Mouse (Mus musculus) gastrocnemius, postnatal 10 days (tissue): ENCODE data around the gene Lrrc25. TPM values are rescaled to one million over a fixed set of nuclear protein-coding genes. Genes with fewer than 3 reads are reported as not detected.

ENCODE experiments used
- DNase-seq: peaks from one replicate; pipeline ENCODE4 v3.0.0; 2021; ENCODE audit warnings: mixed read lengths
- total RNA-seq, 2 experiments: library from RNA; stranded (reverse); gene quantifications; 2 replicates each; pipeline ENCODE4 v1.2.3; 2021

Gene Lrrc25
- total RNA-seq, 2 experiments from 2014 or later: 1.2 to 3.0 TPM

GRCm38 (mm10) chr8:70647343-70648163 lies 31.6 kb downstream of the Lrrc25 start:
- DNase-seq: no peak

- no peak for DNase-seq
Measured at GRCm38 (mm10) chr8:70648164-70648442, 32.1 kb downstream of the Lrrc25 start.

- DNase-seq: no peak
Measured at GRCm38 (mm10) chr8:70648921-70649320, 33.0 kb downstream of the Lrrc25 start.

GRCm38 (mm10) chr8:70649324-70649723 lies 33.4 kb downstream of the Lrrc25 start:
- peak; percentile 67 for DNase-seq

GRCm38 (mm10) chr8:70650351-70650750 lies 34.4 kb downstream of the Lrrc25 start:
- no peak for DNase-seq

GRCm38 (mm10) chr8:70653226-70653625 lies 37.3 kb downstream of the Lrrc25 start:
- peak; percentile 54 for DNase-seq

GRCm38 (mm10) chr8:70654121-70654520 lies 38.2 kb downstream of the Lrrc25 start:
- no peak for DNase-seq

- no peak for DNase-seq
Measured at GRCm38 (mm10) chr8:70655469-70655868, 39.5 kb downstream of the Lrrc25 start.

- DNase-seq: no peak
Measured at GRCm38 (mm10) chr8:70656193-70656790, 40.3 kb downstream of the Lrrc25 start.

GRCm38 (mm10) chr8:70657214-70657613 lies 41.3 kb downstream of the Lrrc25 start:
- no peak for DNase-seq

- no peak for DNase-seq
Measured at GRCm38 (mm10) chr8:70657739-70658138, 41.8 kb downstream of the Lrrc25 start.

- no peak for DNase-seq
Measured at GRCm38 (mm10) chr8:70658897-70659603, 43.1 kb downstream of the Lrrc25 start.

GRCm38 (mm10) chr8:70659604-70660272 lies 43.8 kb downstream of the Lrrc25 start:
- peak; percentile 91 for DNase-seq

GRCm38 (mm10) chr8:70660273-70660725 lies 44.3 kb downstream of the Lrrc25 start, which contains the start of gene Pgpep1:
TSS of gene Pgpep1 (minus strand) at chr8:70660388.
- no peak for DNase-seq

GRCm38 (mm10) chr8:70663691-70664090 lies 47.7 kb downstream of the Lrrc25 start:
- DNase-seq: no peak

- DNase-seq: no peak
Measured at GRCm38 (mm10) chr8:70664631-70665030, 48.7 kb downstream of the Lrrc25 start.

GRCm38 (mm10) chr8:70665599-70665998 lies 49.6 kb downstream of the Lrrc25 start:
- no peak for DNase-seq

- peak; percentile 57 for DNase-seq
Measured at GRCm38 (mm10) chr8:70667071-70667470, 51.1 kb downstream of the Lrrc25 start.
